Mouse (Mus musculus) heart, embryonic 14.5 days (tissue): ENCODE results near the gene Trpc7. TPM values are rescaled to one million over a fixed set of nuclear protein-coding genes. Genes with fewer than 3 reads are reported as not detected.

Experiments
- ATAC-seq: fragments of 200-750 bp; cut with Nextera tagmentation; 2 replicates; pipeline ENCODE4 v1.8.0; 2017; ENCODE audit warnings: low read depth, moderate TSS enrichment; ENCODE audit not compliant: insufficient number of reproducible peaks, insufficient read depth, low FRiP score
- H3K27ac ChIP-seq, 2 experiments: fragments of 200-500 bp in 1 of 2; fragments of 300-500 bp in 1 of 2; sonication (generic) in 1 of 2; replicated peaks in 1 of 2; 2 replicates each; pipeline ENCODE4 v1.5.1; 2012 to 2014; ENCODE audit warnings: low read depth in 2 of 2, low read length in 2 of 2, control low read depth in 1 of 2, mild to moderate bottlenecking in 1 of 2, mixed read lengths in 1 of 2; ENCODE audit not compliant: control insufficient read depth in 1 of 2, insufficient read depth in 1 of 2
- H3K27me3 ChIP-seq: fragments of 300-500 bp; sonication (generic); 2 replicates; pipeline ENCODE4 v1.6.1; 2014; ENCODE audit warnings: mild to moderate bottlenecking, low read length, control low read depth; ENCODE audit not compliant: control insufficient read depth, insufficient read depth
- H3K36me3 ChIP-seq: fragments of 300-500 bp; sonication (generic); 2 replicates; pipeline ENCODE4 v1.6.1; 2014; ENCODE audit warnings: mild to moderate bottlenecking, control low read depth, low read length, mixed read lengths; ENCODE audit not compliant: control insufficient read depth, insufficient read depth
- H3K4me1 ChIP-seq, 2 experiments: fragments of 200-500 bp in 1 of 2; fragments of 300-500 bp in 1 of 2; sonication (generic) in 1 of 2; 2 replicates each; pipeline ENCODE4 v1.6.1; 2012 to 2014; ENCODE audit warnings: low read length in 2 of 2, control low read depth in 1 of 2, mixed read lengths in 1 of 2; ENCODE audit not compliant: control insufficient read depth in 2 of 2, insufficient read depth in 2 of 2
- H3K4me2 ChIP-seq: fragments of 300-500 bp; sonication (generic); 2 replicates; pipeline ENCODE4 v1.6.1; 2014; ENCODE audit warnings: mild to moderate bottlenecking, low read length
- H3K4me3 ChIP-seq, 2 experiments: fragments of 200-500 bp in 1 of 2; fragments of 300-500 bp in 1 of 2; sonication (generic) in 1 of 2; 2 replicates each; pipeline ENCODE4 v1.5.1; 2012 to 2014; ENCODE audit warnings: low read length in 2 of 2, mild to moderate bottlenecking in 2 of 2, control low read depth in 1 of 2, low read depth in 1 of 2, moderate library complexity in 1 of 2; ENCODE audit not compliant: control insufficient read depth in 1 of 2, insufficient read depth in 1 of 2
- H3K9ac ChIP-seq: fragments of 300-500 bp; sonication (generic); 2 replicates; pipeline ENCODE4 v1.6.1; 2014; ENCODE audit warnings: mild to moderate bottlenecking, low read length
- H3K9me3 ChIP-seq: fragments of 300-500 bp; sonication (generic); 2 replicates; pipeline ENCODE4 v1.6.1; 2016; ENCODE audit warnings: low read length, control low read depth; ENCODE audit not compliant: control insufficient read depth
- WGBS: fragments of 180-500 bp; shearing (Covaris S2); extraction: QIAGEN DNeasy Blood & Tissue Kit; methylation state at CpG from one replicate; pipeline ENCODE4 v1.1.7; 2014; 5-methylcytosine and 5-hydroxymethylcytosine counted together
- polyA plus RNA-seq: library from polyadenylated mRNA; unstranded; fragments of >200 nt; fragmentation: Nextera tagmentation; extraction: Ambion mirVana; gene quantifications from 2 replicates; pipeline ENCODE4 v1.2.1, GENCODE M21; 2014

Trpc7 gene
- polyA plus RNA-seq, 1 experiment from 2014 or later = not detected

DNA sequence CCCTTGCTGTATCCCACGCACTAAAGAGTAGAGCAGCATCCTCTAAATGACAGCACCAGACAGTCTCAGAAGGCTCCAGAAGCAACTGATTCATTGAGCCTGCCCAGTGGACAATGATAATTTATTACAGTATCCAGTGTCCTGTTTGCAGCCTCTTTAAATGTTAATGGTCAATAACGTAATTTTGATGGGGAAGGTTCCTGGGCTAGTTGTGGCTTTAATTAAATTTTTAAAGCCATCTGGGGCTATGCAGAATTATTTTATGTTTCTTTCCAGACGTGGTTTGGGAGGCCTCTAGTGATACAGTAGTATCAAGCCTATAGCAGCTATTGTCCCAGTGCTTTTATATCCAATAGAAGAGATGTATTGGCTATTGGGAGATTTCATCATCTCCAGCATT lies 49.9 kb downstream of the Trpc7 start:
- no peak overlapping the region for H3K9ac ChIP-seq
- H3K4me1 ChIP-seq = no peaks in the 10 kb centered on the region
- ATAC-seq = no peak
- H3K4me2 ChIP-seq = no peak overlapping the region
- no peak overlapping the region for H3K4me3 ChIP-seq
- no peaks in the 10 kb centered on the region for H3K36me3 ChIP-seq
- H3K9me3 ChIP-seq = no peaks in the 10 kb centered on the region
- no peak overlapping the region for H3K27ac ChIP-seq
- WGBS = 80% methylated on average over 3 of the region's 3 CpGs
- H3K27me3 ChIP-seq = no peaks in the 10 kb centered on the region

DNA sequence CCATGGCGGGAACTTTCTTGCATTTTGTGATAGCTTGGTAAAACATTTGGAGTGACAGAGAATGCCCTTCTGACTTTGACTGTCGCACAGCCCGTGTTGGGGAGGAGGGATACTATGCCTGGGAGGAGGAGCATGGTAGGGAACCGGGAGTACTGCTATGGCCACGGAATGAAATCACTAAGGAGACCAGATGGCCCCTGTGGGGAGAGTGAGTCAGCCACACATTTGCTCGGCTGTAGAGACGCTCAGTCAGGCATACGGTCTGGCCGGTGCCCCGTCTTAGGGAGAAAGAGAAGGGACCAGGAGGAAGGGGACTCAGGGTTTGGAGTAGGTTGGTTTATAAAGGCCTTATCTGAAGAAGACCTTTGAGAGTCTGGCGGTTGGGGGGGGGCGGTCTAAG lies 80.3 kb downstream of the Trpc7 start:
- H3K9me3 ChIP-seq = no peaks in the 10 kb centered on the region
- no peak overlapping the region for H3K4me2 ChIP-seq
- no peak for ATAC-seq
- no peak overlapping the region for H3K4me3 ChIP-seq
- H3K9ac ChIP-seq = no peak overlapping the region
- WGBS = 86% methylated on average over 12 of the region's 12 CpGs
- H3K27ac ChIP-seq = no peak overlapping the region
- H3K36me3 ChIP-seq = no peaks in the 10 kb centered on the region
- no peaks in the 10 kb centered on the region for H3K4me1 ChIP-seq
- no peaks in the 10 kb centered on the region for H3K27me3 ChIP-seq

DNA sequence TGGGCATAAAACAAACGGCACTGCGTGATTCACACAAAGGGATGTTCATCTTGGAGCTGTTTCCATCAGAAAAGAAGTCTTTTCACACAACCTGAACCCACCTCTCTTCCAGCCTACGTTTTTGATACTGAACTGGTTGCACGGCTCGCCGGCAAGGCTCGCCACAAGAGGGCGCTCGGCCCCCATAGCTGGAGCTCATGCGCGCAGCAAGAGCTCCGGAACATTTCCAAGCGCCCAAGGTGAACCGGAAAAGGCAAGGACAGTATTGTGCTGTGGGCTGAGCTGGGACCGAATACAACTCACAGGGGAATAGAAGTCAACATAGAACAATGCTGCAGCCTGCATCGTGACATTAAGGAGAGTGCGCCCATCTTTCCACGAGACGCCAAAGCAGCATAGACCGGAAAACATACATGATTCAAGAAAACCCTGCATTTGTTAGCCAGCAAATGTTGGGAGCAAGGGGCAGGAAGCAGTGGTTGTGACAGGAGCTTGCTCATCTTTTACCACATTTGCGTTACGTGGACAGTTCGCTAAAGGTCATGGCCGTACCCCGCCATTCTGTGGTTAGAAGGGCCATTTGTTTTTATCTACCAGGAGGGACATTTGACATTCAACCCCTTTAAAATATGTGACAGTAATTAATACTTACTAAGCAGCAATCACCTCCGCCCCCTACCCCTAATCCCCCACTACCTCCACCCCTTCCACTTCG lies 88.9 kb downstream of the Trpc7 start:
- Histone ChIP-seq H3K9me3 (no peaks in the 10 kb centered on the region), H3K4me2 (peak overlapping the region; percentile 53), H3K27me3 (no peaks in the 10 kb centered on the region), H3K4me3 (peak overlapping the region; percentile 19 to 29; a peak in 3 of 4 replicates), H3K27ac (no peak overlapping the region), H3K36me3 (no peaks in the 10 kb centered on the region), H3K4me1 (peaks cover 0 to 3% of the 10 kb centered on the region in 2 experiments; a peak in 2 of 4 replicates), H3K9ac (peak overlapping the region; percentile 54; the same call in 1 of the 2 replicates)
- WGBS = 8% methylated on average over 27 of the region's 27 CpGs
- ATAC-seq = no peak

DNA sequence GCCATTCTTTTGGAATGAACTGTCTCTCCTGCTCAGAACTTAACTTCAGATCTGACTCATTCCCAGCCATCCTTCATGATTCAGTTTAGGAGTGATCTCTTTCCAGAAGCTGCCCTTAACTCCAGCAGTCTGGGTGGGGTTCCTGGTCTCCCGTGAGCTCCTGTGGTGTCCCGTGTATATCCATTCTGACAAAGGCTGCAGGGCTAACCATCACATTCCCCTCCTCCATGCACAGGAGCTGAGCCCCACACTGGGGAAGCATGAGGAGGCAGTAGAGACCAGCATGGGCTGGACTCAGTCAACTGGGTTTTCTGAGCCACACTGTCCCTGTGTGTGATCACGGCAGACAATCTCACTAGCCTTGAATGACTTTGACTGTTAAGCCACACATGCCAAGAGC lies 90.7 kb downstream of the Trpc7 start:
- no peak overlapping the region for H3K27ac ChIP-seq
- no peak overlapping the region for H3K4me3 ChIP-seq
- no peaks in the 10 kb centered on the region for H3K9me3 ChIP-seq
- no peaks in the 10 kb centered on the region for H3K36me3 ChIP-seq
- H3K4me1 ChIP-seq = peaks cover 0 to 3% of the 10 kb centered on the region in 2 experiments; a peak in 2 of 4 replicates
- H3K9ac ChIP-seq = no peak overlapping the region
- WGBS = 73% methylated on average over 3 of the region's 3 CpGs
- no peaks in the 10 kb centered on the region for H3K27me3 ChIP-seq
- no peak for ATAC-seq
- H3K4me2 ChIP-seq = no peak overlapping the region

DNA sequence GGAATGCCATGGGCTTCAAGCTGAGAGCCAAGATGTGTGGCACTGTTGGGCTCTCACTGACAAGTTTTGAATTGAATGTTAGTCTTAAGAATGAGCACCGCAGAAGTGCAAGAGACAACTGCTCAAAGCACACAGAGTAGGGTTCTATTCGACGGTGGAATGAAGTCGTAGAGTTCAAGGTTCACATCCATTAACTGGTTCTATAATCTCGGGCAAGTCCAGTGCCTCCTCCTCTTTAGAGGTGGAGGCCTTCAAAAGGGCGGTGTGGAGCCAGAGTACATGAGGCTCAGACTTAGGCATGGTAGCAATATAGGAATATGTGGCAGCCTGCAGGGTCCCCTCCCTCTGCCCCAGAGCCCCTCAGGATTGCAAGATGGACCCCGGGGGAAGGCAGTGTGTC lies 98.3 kb downstream of the Trpc7 start:
- Histone ChIP-seq H3K4me3 (no peak overlapping the region), H3K27ac (no peak overlapping the region), H3K9me3 (no peaks in the 10 kb centered on the region), H3K36me3 (no peaks in the 10 kb centered on the region), H3K4me2 (no peak overlapping the region), H3K4me1 (peaks cover 11 to 12% of the 10 kb centered on the region in 2 experiments), H3K27me3 (no peaks in the 10 kb centered on the region), H3K9ac (no peak overlapping the region)
- WGBS = 81% methylated on average over 7 of the region's 7 CpGs
- ATAC-seq = no peak

DNA sequence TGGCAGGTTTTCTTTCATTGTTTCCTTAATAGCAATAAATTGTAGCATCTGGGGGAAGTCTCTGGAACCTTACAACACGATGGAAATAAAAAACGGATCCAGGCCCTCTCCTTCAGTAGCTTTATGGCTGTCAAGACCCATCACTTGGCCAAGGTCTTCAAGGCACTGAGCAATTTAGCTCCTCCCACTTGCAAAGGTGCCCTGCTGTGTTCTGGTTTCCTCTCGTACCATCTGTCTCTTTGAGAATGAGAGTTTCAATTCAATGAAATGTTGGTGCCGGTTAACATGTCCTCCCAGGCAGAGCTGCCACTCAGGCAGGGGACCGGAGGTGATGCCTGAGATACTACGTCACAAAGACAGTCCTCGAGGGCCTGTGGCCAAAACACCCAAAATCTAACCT lies 100.3 kb downstream of the Trpc7 start:
- no peak overlapping the region for H3K9ac ChIP-seq
- peaks cover 11 to 12% of the 10 kb centered on the region in 2 experiments for H3K4me1 ChIP-seq
- 87% methylated on average over 7 of the region's 7 CpGs for WGBS
- no peaks in the 10 kb centered on the region for H3K36me3 ChIP-seq
- no peaks in the 10 kb centered on the region for H3K9me3 ChIP-seq
- no peak overlapping the region for H3K4me3 ChIP-seq
- H3K27ac ChIP-seq = no peak overlapping the region
- ATAC-seq = no peak
- no peaks in the 10 kb centered on the region for H3K27me3 ChIP-seq
- no peak overlapping the region for H3K4me2 ChIP-seq

DNA sequence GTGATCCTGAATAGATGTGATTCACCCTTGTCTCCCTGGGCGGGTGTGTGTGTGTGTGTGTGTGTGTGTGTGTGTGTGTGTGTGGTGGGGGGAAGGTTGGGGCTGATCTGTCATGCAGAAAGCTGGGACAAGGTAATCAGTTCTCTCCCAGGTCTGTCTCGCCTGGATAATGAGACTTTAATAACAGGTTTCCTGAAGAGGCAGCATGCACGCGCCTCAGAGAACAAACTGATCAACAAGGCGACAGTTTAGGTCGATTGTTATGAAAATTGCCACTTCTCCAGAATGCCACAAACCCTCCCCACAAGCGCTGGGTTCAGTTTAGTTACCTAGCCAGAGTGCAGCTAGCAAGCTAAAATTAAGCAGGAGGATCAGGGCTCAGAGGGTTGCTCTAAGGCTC lies 101.4 kb downstream of the Trpc7 start:
- Histone ChIP-seq H3K4me2 (no peak overlapping the region), H3K4me3 (no peak overlapping the region), H3K4me1 (peaks cover 11 to 12% of the 10 kb centered on the region in 2 experiments), H3K9ac (no peak overlapping the region), H3K9me3 (no peaks in the 10 kb centered on the region), H3K36me3 (no peaks in the 10 kb centered on the region), H3K27me3 (no peaks in the 10 kb centered on the region), H3K27ac (peak overlapping the region in 1 of 2 experiments; percentile 45; a peak in 2 of 4 replicates)
- WGBS = 71% methylated on average over 7 of the region's 7 CpGs
- ATAC-seq = no peak

DNA sequence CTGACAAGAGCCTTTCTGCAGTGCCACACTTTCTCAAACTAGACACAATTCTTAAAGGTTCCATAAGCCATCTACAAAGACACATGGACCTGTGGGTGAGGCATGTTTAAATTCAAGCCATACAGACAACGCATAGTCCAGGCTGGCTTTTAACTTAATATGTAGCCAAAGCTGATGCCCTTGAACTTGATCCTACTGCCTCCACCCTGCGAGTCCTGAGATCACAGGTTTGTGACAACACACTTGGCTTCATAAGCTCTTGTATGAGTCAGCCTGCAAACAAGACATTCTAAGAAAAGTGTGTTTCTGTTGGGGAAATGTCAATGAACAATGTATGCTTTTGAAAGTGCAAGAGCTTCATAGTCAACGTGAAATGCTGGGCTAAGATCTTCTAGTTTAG lies 102.9 kb downstream of the Trpc7 start:
- H3K9me3 ChIP-seq = no peaks in the 10 kb centered on the region
- H3K4me1 ChIP-seq = peaks cover 6 to 12% of the 10 kb centered on the region in 2 experiments; a peak in 3 of 4 replicates
- no peak overlapping the region for H3K4me2 ChIP-seq
- H3K9ac ChIP-seq = no peak overlapping the region
- ATAC-seq = no peak
- no peaks in the 10 kb centered on the region for H3K36me3 ChIP-seq
- 83% methylated on average over 3 of the region's 3 CpGs for WGBS
- H3K27ac ChIP-seq = no peak overlapping the region
- H3K27me3 ChIP-seq = no peaks in the 10 kb centered on the region
- no peak overlapping the region for H3K4me3 ChIP-seq
